Mouse (Mus musculus) forebrain, embryonic 13.5 days (tissue): Measurements from ENCODE around the gene Carmil2. TPM values are rescaled to one million over a fixed set of nuclear protein-coding genes. Genes with fewer than 3 reads are reported as not detected.

ENCODE experiments used
- ATAC-seq: fragments of 200-750 bp; cut with Nextera tagmentation; 2 replicates; pipeline ENCODE4 v1.8.0; 2017
- H3K27ac ChIP-seq: fragments of 300-500 bp; sonication (generic); 2 replicates; pipeline ENCODE4 v1.5.1; 2015; ENCODE audit warnings: inconsistent platforms, mild to moderate bottlenecking, moderate library complexity
- H3K27me3 ChIP-seq: fragments of 300-500 bp; sonication (generic); 2 replicates; pipeline ENCODE4 v1.6.1; 2015; ENCODE audit warnings: mild to moderate bottlenecking, inconsistent platforms
- H3K36me3 ChIP-seq: fragments of 300-500 bp; sonication (generic); 2 replicates; pipeline ENCODE4 v1.6.1; 2015; ENCODE audit warnings: mild to moderate bottlenecking, inconsistent platforms; ENCODE audit not compliant: poor library complexity, severe bottlenecking
- H3K4me1 ChIP-seq: fragments of 300-500 bp; sonication (generic); 2 replicates; pipeline ENCODE4 v1.6.1; 2015; ENCODE audit warnings: inconsistent platforms
- H3K4me2 ChIP-seq: fragments of 300-500 bp; sonication (generic); 2 replicates; pipeline ENCODE4 v1.6.1; 2015; ENCODE audit warnings: inconsistent platforms, mild to moderate bottlenecking, moderate library complexity
- H3K4me3 ChIP-seq: fragments of 300-500 bp; sonication (generic); 2 replicates; pipeline ENCODE4 v1.5.1; 2015; ENCODE audit warnings: mild to moderate bottlenecking, inconsistent platforms
- H3K9ac ChIP-seq: fragments of 300-500 bp; sonication (generic); 2 replicates; pipeline ENCODE4 v1.6.1; 2015; ENCODE audit warnings: mild to moderate bottlenecking, inconsistent platforms
- H3K9me3 ChIP-seq: fragments of 300-500 bp; sonication (generic); replicated peaks from 2 replicates; pipeline ENCODE4 v1.6.1; 2016; ENCODE audit warnings: inconsistent platforms
- WGBS: fragments of 180-500 bp; shearing (Covaris S2); methylation state at CpG from one replicate; pipeline ENCODE4 v1.1.7; 2015; 5-methylcytosine and 5-hydroxymethylcytosine counted together
- polyA plus RNA-seq: library from polyadenylated mRNA; unstranded; fragments of >200 nt; fragmentation: Nextera tagmentation; extraction: Ambion mirVana; gene quantifications from 2 replicates; pipeline ENCODE4 v1.2.1, GENCODE M21; 2015

The Carmil2 gene
- polyA plus RNA-seq, 1 experiment from 2014 or later = 5.9 TPM

GRCm38 (mm10) chr8:105709317-105709716, 23.2 kb downstream of the Carmil2 start:
- ATAC-seq = no peak
- no peak overlapping the region for H3K4me2 ChIP-seq
- peaks cover 19% of the 10 kb centered on the region for H3K4me1 ChIP-seq
- peaks cover 4% of the 10 kb centered on the region for H3K36me3 ChIP-seq
- no peaks in the 10 kb centered on the region for H3K9me3 ChIP-seq
- no peak overlapping the region for H3K9ac ChIP-seq
- H3K4me3 ChIP-seq = no peak overlapping the region
- H3K27me3 ChIP-seq = no peaks in the 10 kb centered on the region
- H3K27ac ChIP-seq = no peak overlapping the region
- WGBS = 75% methylated on average over 13 of the region's 14 CpGs

DNA sequence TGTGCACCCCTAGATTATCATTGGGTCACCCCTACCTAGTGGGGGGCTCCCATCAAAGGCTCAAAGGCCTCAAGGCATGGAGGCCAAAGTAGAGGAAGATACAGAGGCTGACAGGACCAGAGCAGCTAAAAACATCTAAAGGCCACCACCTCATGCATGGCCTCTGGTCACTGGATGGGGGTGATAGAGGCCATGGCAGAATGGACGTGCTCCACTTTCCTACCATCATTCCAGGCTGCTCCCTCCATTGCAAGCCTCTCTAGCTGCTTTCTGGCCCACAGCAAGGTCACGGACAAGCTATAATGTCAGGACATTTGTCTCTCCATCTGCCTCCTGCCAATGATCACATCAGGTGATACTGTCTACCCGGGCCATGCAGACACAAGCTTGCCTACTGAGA, 26.2 kb downstream of the Carmil2 start:
- Histone ChIP-seq H3K36me3 (peaks cover 19% of the 10 kb centered on the region), H3K4me2 (no peak overlapping the region), H3K27ac (no peak overlapping the region), H3K9me3 (no peaks in the 10 kb centered on the region), H3K4me3 (no peak overlapping the region), H3K9ac (no peak overlapping the region), H3K27me3 (no peaks in the 10 kb centered on the region), H3K4me1 (peaks cover 5% of the 10 kb centered on the region)
- no peak for ATAC-seq
- WGBS = 90% methylated on average over 3 of the region's 3 CpGs

- WGBS = 13% methylated on average over 3 of the region's 3 CpGs
- no peak overlapping the region for H3K9ac ChIP-seq
- no peaks in the 10 kb centered on the region for H3K4me1 ChIP-seq
- H3K27me3 ChIP-seq = no peaks in the 10 kb centered on the region
- peak; percentile 54; the same call in 1 of the 2 replicates for ATAC-seq
- H3K4me2 ChIP-seq = no peak overlapping the region
- H3K36me3 ChIP-seq = peaks cover 21% of the 10 kb centered on the region
- H3K4me3 ChIP-seq = no peak overlapping the region
- H3K27ac ChIP-seq = no peak overlapping the region
- H3K9me3 ChIP-seq = no peaks in the 10 kb centered on the region
Measured at GRCm38 (mm10) chr8:105714139-105714538, 28.1 kb downstream of the Carmil2 start.

- Histone ChIP-seq H3K4me1 (no peaks in the 10 kb centered on the region), H3K9me3 (no peaks in the 10 kb centered on the region), H3K4me2 (no peak overlapping the region), H3K27ac (no peak overlapping the region), H3K4me3 (no peak overlapping the region), H3K36me3 (peaks cover 21% of the 10 kb centered on the region), H3K9ac (no peak overlapping the region), H3K27me3 (no peaks in the 10 kb centered on the region)
- no peak for ATAC-seq
- WGBS = 77% methylated on average over 6 of the region's 6 CpGs
Measured at GRCm38 (mm10) chr8:105715042-105715441, 29.0 kb downstream of the Carmil2 start.

- no peak overlapping the region for H3K9ac ChIP-seq
- ATAC-seq = no peak
- WGBS = 93% methylated on average over 15 of the region's 15 CpGs
- H3K4me2 ChIP-seq = no peak overlapping the region
- H3K4me3 ChIP-seq = no peak overlapping the region
- H3K27me3 ChIP-seq = no peaks in the 10 kb centered on the region
- no peaks in the 10 kb centered on the region for H3K4me1 ChIP-seq
- H3K9me3 ChIP-seq = no peaks in the 10 kb centered on the region
- peaks cover 29% of the 10 kb centered on the region for H3K36me3 ChIP-seq
- no peak overlapping the region for H3K27ac ChIP-seq
Measured at GRCm38 (mm10) chr8:105716302-105716945, 30.4 kb downstream of the Carmil2 start.

DNA sequence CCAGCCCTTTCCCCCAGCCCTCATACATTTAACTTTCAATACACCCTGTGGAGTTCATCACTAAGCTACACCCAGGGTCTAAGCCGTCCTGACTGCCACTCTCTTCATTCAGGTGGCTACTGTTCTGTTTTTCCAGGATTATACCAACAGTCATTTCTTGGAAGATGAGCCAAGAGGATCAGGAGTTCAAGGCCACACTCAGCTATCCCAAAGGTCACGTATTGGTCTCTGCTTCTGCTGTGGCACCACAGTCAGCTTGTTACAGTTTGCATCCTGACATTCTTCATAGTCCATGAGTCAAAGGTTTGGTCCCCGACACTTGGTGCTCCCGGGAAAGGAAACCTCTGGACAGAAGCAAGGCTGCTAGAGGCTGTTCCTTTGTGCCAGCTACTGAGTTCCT, 33.6 kb downstream of the Carmil2 start:
- Histone ChIP-seq H3K27me3 (no peaks in the 10 kb centered on the region), H3K4me1 (no peaks in the 10 kb centered on the region), H3K9ac (no peak overlapping the region), H3K4me3 (no peak overlapping the region), H3K4me2 (no peak overlapping the region), H3K27ac (no peak overlapping the region), H3K36me3 (peaks cover 54% of the 10 kb centered on the region), H3K9me3 (no peaks in the 10 kb centered on the region)
- 86% methylated on average over 4 of the region's 4 CpGs for WGBS
- no peak for ATAC-seq

DNA sequence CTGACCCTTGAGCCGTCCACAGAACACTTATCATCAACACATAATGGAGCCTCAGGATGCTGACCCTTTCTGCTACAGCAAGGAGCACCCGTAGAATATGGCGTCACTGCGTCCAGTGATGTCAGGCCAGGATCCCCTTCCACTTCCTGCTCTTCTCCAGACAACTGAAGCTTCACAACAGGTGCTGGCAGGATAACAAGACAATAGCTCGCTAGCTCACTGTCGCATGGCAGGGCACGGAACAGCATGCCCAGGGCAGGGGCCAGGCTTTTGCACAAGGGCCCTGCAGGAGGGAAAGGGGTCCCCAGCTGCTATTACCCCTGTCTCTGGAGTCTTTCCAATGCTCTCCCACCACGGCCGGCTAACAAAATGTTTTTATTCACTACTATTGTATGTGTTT, 36.8 kb downstream of the Carmil2 start:
- Histone ChIP-seq H3K36me3 (peaks cover 59% of the 10 kb centered on the region), H3K4me3 (no peak overlapping the region), H3K4me2 (no peak overlapping the region), H3K27me3 (no peaks in the 10 kb centered on the region), H3K4me1 (no peaks in the 10 kb centered on the region), H3K27ac (no peak overlapping the region), H3K9me3 (no peaks in the 10 kb centered on the region), H3K9ac (no peak overlapping the region)
- no peak for ATAC-seq
- WGBS = 93% methylated on average over 9 of the region's 9 CpGs

GRCm38 (mm10) chr8:105725726-105726125, 39.7 kb downstream of the Carmil2 start:
- Histone ChIP-seq H3K4me3 (no peak overlapping the region), H3K4me2 (no peak overlapping the region), H3K27me3 (no peaks in the 10 kb centered on the region), H3K9me3 (no peaks in the 10 kb centered on the region), H3K36me3 (peaks cover 63% of the 10 kb centered on the region), H3K4me1 (no peaks in the 10 kb centered on the region), H3K27ac (no peak overlapping the region), H3K9ac (no peak overlapping the region)
- no peak for ATAC-seq
- 89% methylated on average over 5 of the region's 5 CpGs for WGBS

DNA sequence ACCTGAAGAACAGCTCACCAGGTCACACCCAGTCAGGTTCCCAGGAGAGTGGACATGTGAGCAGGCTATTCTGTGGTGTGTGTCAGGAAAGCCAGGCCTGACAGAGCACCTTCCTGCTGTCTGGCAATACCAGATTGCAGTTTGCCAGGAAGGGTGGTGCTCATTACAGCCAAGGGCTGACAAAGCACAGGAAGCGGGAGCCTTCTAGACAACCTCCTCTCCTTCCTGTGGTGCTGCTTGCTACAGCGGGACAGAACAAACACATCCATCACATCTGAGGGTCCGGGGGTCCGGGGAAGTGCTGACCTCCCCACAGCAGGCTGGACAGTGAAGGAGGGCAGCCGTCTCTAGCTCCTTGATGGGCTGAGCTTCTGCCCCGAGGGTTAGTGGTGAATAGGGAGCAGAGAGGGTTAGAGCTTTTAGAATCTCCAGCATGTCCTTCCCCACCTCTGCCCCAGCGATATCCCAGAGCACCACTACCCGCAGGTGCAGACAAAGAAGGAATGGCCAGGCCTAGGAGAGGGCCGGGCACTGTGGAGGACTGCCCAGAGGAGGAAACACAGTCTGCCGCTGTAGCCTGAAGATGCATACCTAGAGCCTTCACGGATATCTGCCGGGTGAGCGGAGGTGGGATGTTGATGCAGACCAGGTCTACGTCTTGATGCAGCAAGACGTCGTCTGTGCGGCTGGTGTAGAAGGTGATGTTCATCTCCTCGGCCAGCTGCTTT, 41.5 kb downstream of the Carmil2 start:
- Histone ChIP-seq H3K27me3 (no peaks in the 10 kb centered on the region), H3K4me2 (no peak overlapping the region), H3K4me3 (no peak overlapping the region), H3K9ac (no peak overlapping the region), H3K36me3 (peaks cover 48% of the 10 kb centered on the region), H3K27ac (no peak overlapping the region), H3K9me3 (no peaks in the 10 kb centered on the region), H3K4me1 (no peaks in the 10 kb centered on the region)
- ATAC-seq = no peak
- WGBS = 91% methylated on average over 18 of the region's 18 CpGs

DNA sequence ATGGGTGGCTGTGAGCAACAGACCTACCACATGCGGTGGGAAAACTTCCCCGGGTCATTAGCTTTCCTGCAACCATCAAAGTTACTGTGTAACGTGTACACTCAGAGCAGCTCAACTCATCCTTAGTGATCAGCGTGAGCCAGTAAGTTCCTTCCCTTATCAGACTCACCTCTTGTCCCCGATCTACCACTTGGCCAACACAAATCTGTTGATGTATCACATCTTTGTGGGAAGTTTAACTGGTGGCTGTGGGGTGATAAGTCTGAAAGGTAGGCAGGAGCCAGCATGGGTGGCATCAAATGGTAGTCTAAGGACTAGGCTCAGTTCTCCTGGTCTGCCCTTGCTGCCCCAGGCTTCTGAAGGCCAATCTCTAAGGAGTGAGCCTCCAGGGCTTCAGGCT, 46.1 kb downstream of the Carmil2 start:
- Histone ChIP-seq H3K4me3 (no peak overlapping the region), H3K4me1 (no peaks in the 10 kb centered on the region), H3K4me2 (no peak overlapping the region), H3K9ac (no peak overlapping the region), H3K9me3 (no peaks in the 10 kb centered on the region), H3K27ac (no peak overlapping the region), H3K36me3 (peaks cover 12% of the 10 kb centered on the region), H3K27me3 (no peaks in the 10 kb centered on the region)
- ATAC-seq = no peak
- 96% methylated on average over 5 of the region's 5 CpGs for WGBS

- Histone ChIP-seq H3K4me1 (no peaks in the 10 kb centered on the region), H3K9ac (no peak overlapping the region), H3K36me3 (0 out of 2 replicates have a peak, but pooled peaks cover 5% of the 10 kb centered on the region), H3K27ac (no peak overlapping the region), H3K4me3 (no peak overlapping the region), H3K4me2 (no peak overlapping the region), H3K27me3 (no peaks in the 10 kb centered on the region), H3K9me3 (no peaks in the 10 kb centered on the region)
- ATAC-seq = no peak
- 94% methylated on average over 5 of the region's 5 CpGs for WGBS
Measured at GRCm38 (mm10) chr8:105739216-105739615, 53.1 kb downstream of the Carmil2 start.

DNA sequence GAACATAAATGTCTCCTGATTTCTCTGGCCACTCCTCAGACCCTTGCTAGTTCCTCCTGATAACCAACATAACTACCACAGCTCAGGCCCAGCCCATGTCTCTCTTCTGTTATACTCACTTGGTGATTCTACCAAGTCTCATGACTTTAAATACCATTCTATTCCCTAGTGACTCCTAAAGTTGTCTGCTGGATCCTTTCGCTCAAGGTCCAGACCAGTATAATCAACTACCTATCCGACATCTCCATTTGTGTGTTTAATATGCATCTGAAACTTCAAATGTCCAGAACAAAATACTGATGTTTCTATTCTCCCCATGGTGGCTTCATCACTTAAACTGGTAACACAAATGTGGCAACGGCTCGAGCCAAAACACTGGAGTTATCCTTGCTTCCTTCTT, 57.2 kb downstream of the Carmil2 start:
- Histone ChIP-seq H3K4me2 (no peak overlapping the region), H3K4me1 (no peaks in the 10 kb centered on the region), H3K27ac (no peak overlapping the region), H3K4me3 (no peak overlapping the region), H3K9me3 (no peaks in the 10 kb centered on the region), H3K36me3 (peaks cover 3% of the 10 kb centered on the region; the same call in 1 of the 2 replicates), H3K27me3 (no peaks in the 10 kb centered on the region), H3K9ac (no peak overlapping the region)
- WGBS = 91% methylated on average over 4 of the region's 4 CpGs
- no peak for ATAC-seq
